Mouse (Mus musculus): ENCODE measurements at regions not wholly inside any gene's neighbourhood (a gene's known extent, or its start where the extent isn't known, plus 50 kb on each side); places are given as distances from the start of the nearest gene placed in this dataset.

DNA sequence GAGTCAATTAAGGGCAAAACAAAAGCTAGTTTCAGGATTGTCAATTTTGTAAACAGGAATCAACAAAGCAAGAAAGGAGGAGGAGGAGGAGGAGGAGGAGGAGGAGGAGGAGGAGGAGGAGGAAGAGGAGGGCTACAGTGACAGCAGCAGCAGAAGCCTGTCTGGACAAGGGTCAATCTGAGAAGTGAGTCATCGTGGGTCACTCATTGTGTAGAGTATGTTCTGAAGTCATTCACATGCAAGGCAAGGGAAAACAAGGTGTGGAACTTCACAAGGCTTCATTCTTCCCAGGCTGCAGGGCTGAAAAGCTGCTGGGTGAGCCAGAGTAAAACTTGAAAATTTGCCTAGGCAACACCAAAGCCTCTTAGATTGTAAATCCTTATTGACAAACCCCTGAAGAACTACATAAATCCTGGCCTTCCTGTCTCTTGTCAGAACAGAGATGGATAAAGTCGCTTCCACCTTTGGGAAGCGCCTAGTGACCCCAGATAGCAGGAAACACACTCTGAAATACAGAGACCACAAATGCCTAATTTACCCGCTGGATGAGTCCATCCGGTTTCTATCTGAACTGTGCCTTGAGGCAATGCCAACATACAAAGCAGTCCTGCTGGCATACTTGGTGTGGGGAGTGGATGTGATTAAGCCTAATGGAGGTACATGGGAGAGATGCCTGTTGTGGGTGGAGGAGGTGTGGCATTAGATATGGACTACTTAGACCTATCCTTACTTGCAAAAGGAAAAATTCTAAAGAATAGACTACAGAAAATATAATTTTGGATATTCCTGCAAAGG is 408.9 kb upstream of the Tbl1xr1 start:
- H3K79me2 ChIP-seq (ENCODE audit: control insufficient read depth, insufficient read depth), result no peaks in the 10 kb centered on the region
- no peaks in the 10 kb centered on the region for H3K36me3 ChIP-seq (ENCODE audit: control insufficient read depth, insufficient read depth)
- H3ac ChIP-seq (ENCODE audit: control insufficient read depth, insufficient read length), result no peak overlapping the region
- no peak for TF ChIP-seq MYOG (IDR thresholded peaks at IDR 0.05; ENCODE audit: control insufficient read depth in 1 of 3, insufficient read depth in 1 of 3, insufficient read length in 2 of 3, low read depth in 2 of 3)
- TF ChIP-seq MYOD1 (IDR thresholded peaks at IDR 0.05; ENCODE audit: control insufficient read depth in 1 of 3, insufficient read length in 2 of 3, low read depth in 2 of 3), result no peak
- no peak for TF ChIP-seq E2F4 (IDR thresholded peaks at IDR 0.05; ENCODE audit: insufficient read depth)
- no peak for TF ChIP-seq CEBPB (IDR thresholded peaks at IDR 0.05; ENCODE audit: insufficient read depth, poor library complexity, severe bottlenecking)
- TF ChIP-seq TCF3 (IDR thresholded peaks at IDR 0.05; ENCODE audit: insufficient read length, low read depth), result no peak
- no peak for TF ChIP-seq POLR2AphosphoS2 (IDR thresholded peaks at IDR 0.05; ENCODE audit: insufficient read length, low read depth)
- TF ChIP-seq USF1 (IDR thresholded peaks at IDR 0.05; ENCODE audit: low read depth), result no peak
- TF ChIP-seq POLR2A (IDR thresholded peaks at IDR 0.05; ENCODE audit: insufficient read length, low read depth), result no peak
- no peak for TF ChIP-seq MAX (IDR thresholded peaks at IDR 0.05; ENCODE audit: low read depth)
- TF ChIP-seq REST (IDR thresholded peaks at IDR 0.05; ENCODE audit: insufficient read depth, insufficient read length), result no peak
- TF ChIP-seq SRF (IDR thresholded peaks at IDR 0.05; ENCODE audit: control insufficient read depth, insufficient read length, low read depth), result no peak
- TF ChIP-seq TCF12 (IDR thresholded peaks at IDR 0.05; ENCODE audit: insufficient read depth, poor library complexity, severe bottlenecking), result no peak
- H3K4me2 ChIP-seq (ENCODE audit: low read depth), result no peak overlapping the region
- H3K27me3 ChIP-seq (ENCODE audit: control insufficient read depth, insufficient read depth, insufficient read length), result no peaks in the 10 kb centered on the region
- no peak overlapping the region for H3K4me3 ChIP-seq

DNA sequence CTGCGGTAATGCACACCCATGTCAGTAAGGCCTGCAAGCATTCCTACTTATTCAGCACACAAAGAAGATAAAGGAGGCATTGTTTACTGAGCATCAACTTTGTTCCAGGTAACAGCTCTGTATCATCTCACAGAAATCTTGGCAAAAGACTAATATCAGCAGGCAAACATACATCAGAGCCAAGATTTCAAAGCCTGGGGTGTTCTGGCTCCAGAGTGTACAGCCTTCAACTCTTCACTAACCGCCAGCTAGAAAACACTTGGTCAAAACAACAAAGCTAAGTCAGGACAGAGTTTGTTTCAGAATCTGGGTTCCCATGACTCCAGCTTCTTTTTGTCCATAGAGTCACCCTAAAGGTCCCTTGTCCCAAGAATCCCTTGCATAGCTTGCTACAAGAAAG is 404.6 kb upstream of the Tbl1xr1 start:
- no peaks in the 10 kb centered on the region for H3K79me2 ChIP-seq (ENCODE audit: control insufficient read depth, insufficient read depth)
- no peaks in the 10 kb centered on the region for H3K27me3 ChIP-seq (ENCODE audit: control insufficient read depth, insufficient read depth, insufficient read length)
- no peak overlapping the region for H3K4me3 ChIP-seq
- H3K4me2 ChIP-seq (ENCODE audit: low read depth), result no peak overlapping the region
- no peaks in the 10 kb centered on the region for H3K36me3 ChIP-seq (ENCODE audit: control insufficient read depth, insufficient read depth)
- H3ac ChIP-seq (ENCODE audit: control insufficient read depth, insufficient read length), result no peak overlapping the region
- TF ChIP-seq POLR2A (IDR thresholded peaks at IDR 0.05; ENCODE audit: insufficient read length, low read depth) (no peak), TCF3 (IDR thresholded peaks at IDR 0.05; ENCODE audit: insufficient read length, low read depth) (no peak), CEBPB (IDR thresholded peaks at IDR 0.05; ENCODE audit: insufficient read depth, poor library complexity, severe bottlenecking) (no peak), TCF12 (IDR thresholded peaks at IDR 0.05; ENCODE audit: insufficient read depth, poor library complexity, severe bottlenecking) (no peak), REST (IDR thresholded peaks at IDR 0.05; ENCODE audit: insufficient read depth, insufficient read length) (no peak), USF1 (IDR thresholded peaks at IDR 0.05; ENCODE audit: low read depth) (no peak), MYOD1 (IDR thresholded peaks at IDR 0.05; ENCODE audit: control insufficient read depth in 1 of 3, insufficient read length in 2 of 3, low read depth in 2 of 3) (no peak), MAX (IDR thresholded peaks at IDR 0.05; ENCODE audit: low read depth) (no peak), POLR2AphosphoS2 (IDR thresholded peaks at IDR 0.05; ENCODE audit: insufficient read length, low read depth) (no peak), MYOG (IDR thresholded peaks at IDR 0.05; ENCODE audit: control insufficient read depth in 1 of 3, insufficient read depth in 1 of 3, insufficient read length in 2 of 3, low read depth in 2 of 3) (no peak), E2F4 (IDR thresholded peaks at IDR 0.05; ENCODE audit: insufficient read depth) (no peak)

DNA sequence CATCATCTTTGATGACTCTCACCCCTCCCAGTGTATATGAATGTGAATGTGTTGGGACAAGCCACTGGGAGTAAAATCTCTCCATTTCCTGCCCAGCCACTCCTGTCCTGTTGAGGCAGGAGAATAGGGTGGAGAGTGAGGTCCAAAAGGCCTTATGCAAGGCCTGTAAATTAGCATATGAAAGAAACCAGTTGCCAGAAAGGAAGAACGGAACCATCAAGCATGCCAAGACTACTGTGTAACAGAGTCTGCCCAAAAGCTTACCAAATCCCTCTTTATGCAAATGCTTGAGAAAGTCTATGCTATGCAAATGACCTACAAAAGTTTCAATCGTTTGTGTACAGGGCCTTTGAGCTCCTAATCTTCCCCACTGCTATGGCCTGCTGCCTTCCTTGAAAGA is 404.0 kb upstream of the Tbl1xr1 start:
- TF ChIP-seq TCF3 (IDR thresholded peaks at IDR 0.05; ENCODE audit: insufficient read length, low read depth), result no peak
- no peak for TF ChIP-seq E2F4 (IDR thresholded peaks at IDR 0.05; ENCODE audit: insufficient read depth)
- TF ChIP-seq CEBPB (IDR thresholded peaks at IDR 0.05; ENCODE audit: insufficient read depth, poor library complexity, severe bottlenecking), result no peak
- no peak for TF ChIP-seq MYOD1 (IDR thresholded peaks at IDR 0.05; ENCODE audit: control insufficient read depth in 1 of 3, insufficient read length in 2 of 3, low read depth in 2 of 3)
- no peak for TF ChIP-seq SRF (IDR thresholded peaks at IDR 0.05; ENCODE audit: control insufficient read depth, insufficient read length, low read depth)
- no peak for TF ChIP-seq REST (IDR thresholded peaks at IDR 0.05; ENCODE audit: insufficient read depth, insufficient read length)
- no peak for TF ChIP-seq POLR2A (IDR thresholded peaks at IDR 0.05; ENCODE audit: insufficient read length, low read depth)
- no peak for TF ChIP-seq MAX (IDR thresholded peaks at IDR 0.05; ENCODE audit: low read depth)

DNA sequence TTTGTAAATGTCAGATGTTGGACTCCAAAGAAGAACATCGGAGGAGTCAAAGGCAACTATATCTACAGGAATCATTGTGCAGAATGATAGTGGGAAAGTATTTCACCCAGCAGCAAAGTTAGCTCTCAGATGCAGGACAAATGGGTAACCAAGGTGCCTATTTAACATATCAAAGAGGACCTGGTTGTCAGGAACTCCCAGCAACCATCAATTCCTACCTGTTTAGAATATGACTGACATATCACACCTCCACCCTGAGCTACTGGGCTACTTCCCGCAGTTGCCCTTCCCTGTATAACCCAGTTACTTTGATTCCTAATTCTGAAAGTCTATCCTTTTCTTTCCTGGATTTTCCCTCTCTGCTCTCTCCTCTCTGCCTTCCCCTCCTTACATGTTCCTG is 403.0 kb upstream of the Tbl1xr1 start:
- TF ChIP-seq MYOG (IDR thresholded peaks at IDR 0.05; ENCODE audit: control insufficient read depth in 1 of 3, insufficient read depth in 1 of 3, insufficient read length in 2 of 3, low read depth in 2 of 3) (no peak), REST (IDR thresholded peaks at IDR 0.05; ENCODE audit: insufficient read depth, insufficient read length) (no peak), TCF3 (IDR thresholded peaks at IDR 0.05; ENCODE audit: insufficient read length, low read depth) (no peak), USF1 (IDR thresholded peaks at IDR 0.05; ENCODE audit: low read depth) (no peak), TCF12 (IDR thresholded peaks at IDR 0.05; ENCODE audit: insufficient read depth, poor library complexity, severe bottlenecking) (no peak), POLR2A (IDR thresholded peaks at IDR 0.05; ENCODE audit: insufficient read length, low read depth) (no peak), MYOD1 (IDR thresholded peaks at IDR 0.05; ENCODE audit: control insufficient read depth in 1 of 3, insufficient read length in 2 of 3, low read depth in 2 of 3) (no peak), MAX (IDR thresholded peaks at IDR 0.05; ENCODE audit: low read depth) (no peak), E2F4 (IDR thresholded peaks at IDR 0.05; ENCODE audit: insufficient read depth) (no peak), CEBPB (IDR thresholded peaks at IDR 0.05; ENCODE audit: insufficient read depth, poor library complexity, severe bottlenecking) (no peak), SRF (IDR thresholded peaks at IDR 0.05; ENCODE audit: control insufficient read depth, insufficient read length, low read depth) (no peak), POLR2AphosphoS2 (IDR thresholded peaks at IDR 0.05; ENCODE audit: insufficient read length, low read depth) (no peak)
- no peak overlapping the region for H3K4me3 ChIP-seq
- H3K36me3 ChIP-seq (ENCODE audit: control insufficient read depth, insufficient read depth), result no peaks in the 10 kb centered on the region
- no peaks in the 10 kb centered on the region for H3K27me3 ChIP-seq (ENCODE audit: control insufficient read depth, insufficient read depth, insufficient read length)
- no peak overlapping the region for H3ac ChIP-seq (ENCODE audit: control insufficient read depth, insufficient read length)
- H3K4me2 ChIP-seq (ENCODE audit: low read depth), result no peak overlapping the region
- no peaks in the 10 kb centered on the region for H3K79me2 ChIP-seq (ENCODE audit: control insufficient read depth, insufficient read depth)

More for the DNA sequence above, 404.0 kb upstream of the Tbl1xr1 start:
- no peak overlapping the region for H3K4me2 ChIP-seq (ENCODE audit: low read depth)
- no peak overlapping the region for H3ac ChIP-seq (ENCODE audit: control insufficient read depth, insufficient read length)
- H3K4me3 ChIP-seq, result no peak overlapping the region
- H3K27me3 ChIP-seq (ENCODE audit: control insufficient read depth, insufficient read depth, insufficient read length), result no peaks in the 10 kb centered on the region
- H3K79me2 ChIP-seq (ENCODE audit: control insufficient read depth, insufficient read depth), result no peaks in the 10 kb centered on the region
- H3K36me3 ChIP-seq (ENCODE audit: control insufficient read depth, insufficient read depth), result no peaks in the 10 kb centered on the region
